Mouse (Mus musculus) stomach, embryonic 14.5 days (tissue): ENCODE results near the gene Lmx1a. TPM values are rescaled to one million over a fixed set of nuclear protein-coding genes. Genes with fewer than 3 reads are reported as not detected.

ENCODE experiments used
- ATAC-seq: fragments of 200-750 bp; cut with Nextera tagmentation; 2 replicates; pipeline ENCODE4 v1.8.0; 2017; ENCODE audit warnings: low read depth, moderate TSS enrichment; ENCODE audit not compliant: insufficient number of reproducible peaks, insufficient read depth, low FRiP score
- H3K27ac ChIP-seq: fragments of 300-500 bp; sonication (generic); 2 replicates; pipeline ENCODE4 v1.5.1; 2014; ENCODE audit warnings: mild to moderate bottlenecking, low read length, moderate library complexity, mixed read lengths
- H3K27me3 ChIP-seq: fragments of 300-500 bp; sonication (generic); 2 replicates; pipeline ENCODE4 v1.6.1; 2014; ENCODE audit warnings: low read length, control low read depth, mixed read lengths; ENCODE audit not compliant: control insufficient read depth, insufficient read depth
- H3K36me3 ChIP-seq: fragments of 300-500 bp; sonication (generic); 2 replicates; pipeline ENCODE4 v1.6.1; 2014; ENCODE audit warnings: mild to moderate bottlenecking, control low read depth, low read length, moderate library complexity, mixed read lengths; ENCODE audit not compliant: control insufficient read depth, insufficient read depth
- H3K4me1 ChIP-seq: fragments of 300-500 bp; sonication (generic); 2 replicates; pipeline ENCODE4 v1.6.1; 2014; ENCODE audit warnings: low read length, control low read depth, mixed read lengths; ENCODE audit not compliant: control insufficient read depth, insufficient read depth
- H3K4me2 ChIP-seq: fragments of 300-500 bp; sonication (generic); replicated peaks from 2 replicates; pipeline ENCODE4 v1.6.1; 2014; ENCODE audit warnings: low read depth, low read length, control low read depth
- H3K4me3 ChIP-seq: fragments of 300-500 bp; sonication (generic); 2 replicates; pipeline ENCODE4 v1.5.1; 2014; ENCODE audit warnings: low read depth, low read length, control low read depth
- H3K9ac ChIP-seq: fragments of 300-500 bp; sonication (generic); replicated peaks from 2 replicates; pipeline ENCODE4 v1.6.1; 2014; ENCODE audit warnings: low read depth, mild to moderate bottlenecking, control low read depth, low read length, moderate library complexity, mixed read lengths
- H3K9me3 ChIP-seq: fragments of 300-500 bp; sonication (generic); 2 replicates; pipeline ENCODE4 v1.6.1; 2016; ENCODE audit warnings: low read depth, low read length, control low read depth; ENCODE audit not compliant: control insufficient read depth
- WGBS: fragments of 180-500 bp; shearing (Covaris S2); extraction: QIAGEN DNeasy Blood & Tissue Kit; methylation state at CpG from one replicate; pipeline ENCODE4 v1.1.7; 2014; 5-methylcytosine and 5-hydroxymethylcytosine counted together
- polyA plus RNA-seq: library from polyadenylated mRNA; unstranded; fragments of >200 nt; fragmentation: Nextera tagmentation; extraction: Ambion mirVana; gene quantifications from 2 replicates; pipeline ENCODE4 v1.2.1, GENCODE M21; 2014

Lmx1a gene
- 0.10 TPM in 1 of 2 replicates, not detected in the other for polyA plus RNA-seq

- H3K27me3 ChIP-seq = peaks cover 48% of the 10 kb centered on the region
- H3K4me3 ChIP-seq = peak within 1 kb of the TSS; percentile 36
- WGBS = 0% methylated on average over 3 of the region's 3 CpGs
- H3K9ac ChIP-seq = no peak within 1 kb of the TSS; the same call in 1 of the 2 replicates
- H3K27ac ChIP-seq = no peak within 1 kb of the TSS
- peaks cover 8% of the 10 kb centered on the region; the same call in 1 of the 2 replicates for H3K4me1 ChIP-seq
- peak within 1 kb of the TSS; percentile 91 for H3K4me2 ChIP-seq
- H3K36me3 ChIP-seq = no peaks in the 10 kb centered on the region
- ATAC-seq = no peak
- H3K9me3 ChIP-seq = peaks cover 4% of the 10 kb centered on the region; the same call in 1 of the 2 replicates
These were observed at the start of gene Lmx1a for GRCm38 (mm10) chr1:167689232-167689261. Gene Lmx1a (plus strand): TSS chr1:167689237.

- peak; percentile 75; the same call in 1 of the 2 replicates for ATAC-seq
- 19% methylated on average over 16 of the region's 16 CpGs for WGBS
- Histone ChIP-seq H3K4me2 (no peak overlapping the region; the same call in 1 of the 2 replicates), H3K27me3 (no peaks in the 10 kb centered on the region), H3K4me3 (no peak overlapping the region), H3K27ac (no peak overlapping the region), H3K9me3 (no peaks in the 10 kb centered on the region), H3K4me1 (no peaks in the 10 kb centered on the region), H3K9ac (no peak overlapping the region), H3K36me3 (no peaks in the 10 kb centered on the region)
These were observed 44.0 kb upstream of the Lmx1a start for GRCm38 (mm10) chr1:167644866-167645537.

- Histone ChIP-seq H3K27ac (no peak overlapping the region), H3K4me3 (no peak overlapping the region), H3K9me3 (no peaks in the 10 kb centered on the region), H3K4me2 (no peak overlapping the region), H3K27me3 (no peaks in the 10 kb centered on the region), H3K4me1 (no peaks in the 10 kb centered on the region), H3K36me3 (no peaks in the 10 kb centered on the region), H3K9ac (no peak overlapping the region)
- WGBS = 91% methylated on average over 3 of the region's 3 CpGs
- no peak for ATAC-seq
These were observed 40.4 kb upstream of the Lmx1a start for GRCm38 (mm10) chr1:167648670-167649069.

- Histone ChIP-seq H3K36me3 (no peaks in the 10 kb centered on the region), H3K27ac (no peak overlapping the region), H3K4me1 (no peaks in the 10 kb centered on the region), H3K27me3 (no peaks in the 10 kb centered on the region), H3K9ac (no peak overlapping the region), H3K4me3 (no peak overlapping the region), H3K9me3 (no peaks in the 10 kb centered on the region), H3K4me2 (no peak overlapping the region)
- no peak for ATAC-seq
- 77% methylated on average over 11 of the region's 11 CpGs for WGBS
These were observed 39.9 kb upstream of the Lmx1a start for GRCm38 (mm10) chr1:167649122-167649633.

GRCm38 (mm10) chr1:167652336-167652735, 36.7 kb upstream of the Lmx1a start:
- Histone ChIP-seq H3K27me3 (no peaks in the 10 kb centered on the region), H3K36me3 (no peaks in the 10 kb centered on the region), H3K27ac (no peak overlapping the region), H3K4me1 (no peaks in the 10 kb centered on the region), H3K9ac (no peak overlapping the region), H3K9me3 (no peaks in the 10 kb centered on the region), H3K4me3 (no peak overlapping the region), H3K4me2 (no peak overlapping the region)
- 71% methylated on average over 2 of the region's 2 CpGs for WGBS
- ATAC-seq = no peak

- no peaks in the 10 kb centered on the region for H3K36me3 ChIP-seq
- 87% methylated on average over 3 of the region's 3 CpGs for WGBS
- H3K4me3 ChIP-seq = no peak overlapping the region
- H3K27me3 ChIP-seq = 0 out of 2 replicates have a peak, but pooled peaks cover 12% of the 10 kb centered on the region
- no peak overlapping the region for H3K27ac ChIP-seq
- no peak overlapping the region for H3K9ac ChIP-seq
- no peak for ATAC-seq
- no peaks in the 10 kb centered on the region for H3K9me3 ChIP-seq
- H3K4me1 ChIP-seq = peaks cover 8% of the 10 kb centered on the region; the same call in 1 of the 2 replicates
- H3K4me2 ChIP-seq = no peak overlapping the region
These were observed 30.0 kb upstream of the Lmx1a start for GRCm38 (mm10) chr1:167659065-167659464.

- 0% methylated on average over 21 of the region's 21 CpGs for WGBS
These were observed 28.4 kb upstream of the Lmx1a start for GRCm38 (mm10) chr1:167660521-167661101.

GRCm38 (mm10) chr1:167661123-167661522, 27.9 kb upstream of the Lmx1a start:
- Histone ChIP-seq H3K4me2 (peak overlapping the region; percentile 47), H3K27me3 (0 out of 2 replicates have a peak, but pooled peaks cover 12% of the 10 kb centered on the region), H3K9me3 (no peaks in the 10 kb centered on the region), H3K4me3 (peak overlapping the region; percentile 19), H3K27ac (no peak overlapping the region), H3K36me3 (no peaks in the 10 kb centered on the region), H3K9ac (0 out of 2 replicates have a peak overlapping the region, but pooled peaks have one; percentile 18), H3K4me1 (peaks cover 8% of the 10 kb centered on the region; the same call in 1 of the 2 replicates)
- 2% methylated on average over 19 of the region's 19 CpGs for WGBS
- peak; percentile 50; the same call in 1 of the 2 replicates for ATAC-seq

More at GRCm38 (mm10) chr1:167660521-167661101, 28.4 kb upstream of the Lmx1a start:
- Histone ChIP-seq H3K36me3 (no peaks in the 10 kb centered on the region), H3K9ac (no peak overlapping the region), H3K4me2 (peak overlapping the region; percentile 47), H3K4me1 (peaks cover 8% of the 10 kb centered on the region; the same call in 1 of the 2 replicates), H3K27ac (no peak overlapping the region), H3K27me3 (0 out of 2 replicates have a peak, but pooled peaks cover 12% of the 10 kb centered on the region), H3K4me3 (peak overlapping the region; percentile 19), H3K9me3 (no peaks in the 10 kb centered on the region)
- peak; percentile 64; the same call in 1 of the 2 replicates for ATAC-seq
